Mouse (Mus musculus) adrenal gland, postnatal 36 days (tissue): ENCODE measurements around the gene Rev1. TPM values are rescaled to one million over a fixed set of nuclear protein-coding genes. Genes with fewer than 3 reads are reported as not detected.
A peak's percentile ranks its signal among the peaks of the same experiment; 100 is the strongest.
"Not testable (repeated sequence)": the region's sequence is repeated elsewhere in the genome, so short reads cannot be mapped to it uniquely, and the experiment has no call there.

Source experiments
- DNase-seq, 2 experiments: peaks; one replicate each; pipeline ENCODE4 v3.0.0; 2021; ENCODE audit warnings: mixed read lengths in 1 of 2
- total RNA-seq, 2 experiments: library from RNA; stranded (reverse); gene quantifications; 2 replicates each; pipeline ENCODE4 v1.2.3; 2021

The Rev1 gene
- total RNA-seq, 2 experiments from 2014 or later: 22.4 to 23.5 TPM

DNA sequence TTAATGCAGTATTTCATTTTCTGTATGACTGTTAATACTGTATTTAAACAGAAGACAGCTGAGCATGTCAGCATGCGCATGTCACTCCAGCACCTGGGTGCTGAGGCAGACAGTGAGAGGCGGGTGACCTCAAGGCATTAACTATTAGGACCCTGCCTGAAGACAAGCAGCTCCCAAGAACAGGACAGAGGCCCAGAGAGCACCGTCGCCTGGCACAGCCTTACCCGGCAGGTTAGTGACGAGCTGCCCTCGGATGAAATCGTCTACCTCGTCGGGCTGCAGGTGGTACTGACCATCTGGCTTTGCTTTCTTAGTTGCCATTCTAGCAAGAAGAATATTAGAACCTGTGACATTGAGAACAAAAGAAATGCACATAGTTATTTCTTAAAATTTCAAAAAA lies 62.3 kb downstream of the Rev1 start:
- DNase-seq: no peak

DNA sequence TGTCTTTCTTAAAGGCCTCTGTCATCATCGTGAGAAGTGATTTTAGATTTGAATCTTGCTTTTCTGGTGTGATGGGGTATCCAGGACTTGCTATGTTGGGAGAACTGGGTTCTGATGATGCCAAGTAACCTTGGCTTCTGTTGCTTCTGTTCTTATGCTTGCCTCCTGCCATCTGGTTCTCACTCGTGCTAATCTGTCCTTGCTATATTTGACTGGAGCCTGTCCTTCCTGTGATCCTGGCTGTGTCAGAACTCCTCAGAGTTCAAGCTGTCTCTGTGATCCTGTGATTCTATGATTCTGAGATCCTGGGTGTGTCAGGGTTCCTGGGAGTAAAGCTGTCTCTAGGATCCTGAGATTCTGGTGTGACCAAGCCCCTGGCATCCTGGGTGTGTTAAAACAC lies 67.4 kb downstream of the Rev1 start:
- DNase-seq: not testable (repeated sequence)

GRCm38 (mm10) chr1:38058417-38058816 lies 71.2 kb downstream of the Rev1 start:
- DNase-seq: no peak

- peak in 1 of 2 experiments; percentile 20 for DNase-seq
These were observed 74.4 kb downstream of the Rev1 start for GRCm38 (mm10) chr1:38055176-38055575.

DNA sequence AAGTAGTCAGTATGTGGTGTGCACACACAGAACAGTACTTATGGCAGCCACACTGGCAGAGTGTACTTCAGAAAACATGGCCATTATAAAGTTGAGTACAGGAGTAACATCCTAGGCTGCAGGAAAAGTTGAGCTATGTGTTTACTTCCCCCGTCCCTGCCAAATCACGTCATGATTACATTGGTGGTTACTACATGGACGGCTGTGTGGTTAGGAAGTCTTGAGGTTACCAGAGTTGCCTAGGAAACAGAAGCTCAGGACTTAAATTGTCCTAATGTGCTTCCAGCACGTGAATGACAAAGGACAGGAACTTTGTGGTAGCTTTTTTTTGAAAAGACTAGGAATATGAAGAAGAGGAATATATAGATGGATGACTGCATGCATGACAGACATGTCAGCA lies 80.0 kb downstream of the Rev1 start:
- no peak for DNase-seq

- no peak for DNase-seq
These were observed 81.5 kb downstream of the Rev1 start for GRCm38 (mm10) chr1:38048121-38048520.

DNA sequence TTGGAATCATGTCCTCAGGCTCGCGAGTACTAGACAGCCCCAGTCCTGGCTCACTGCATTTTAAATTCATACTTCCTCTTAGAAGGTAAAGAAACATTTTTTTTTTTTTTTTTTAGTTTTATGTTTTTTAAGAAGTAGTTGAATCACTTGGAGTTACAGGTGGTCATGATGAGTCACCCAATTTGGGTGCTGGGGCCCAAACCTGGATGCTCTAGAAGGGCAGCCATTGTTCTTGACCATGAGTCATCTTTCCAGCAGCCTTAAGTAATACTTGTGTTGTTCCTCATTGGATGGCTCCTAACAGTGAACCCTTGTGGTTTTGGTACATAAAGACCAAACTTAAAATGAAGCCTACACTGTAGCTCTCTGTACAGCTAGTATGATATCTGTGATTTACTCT lies 90.7 kb downstream of the Rev1 start:
- DNase-seq: no peak

- DNase-seq: no peak
These were observed 92.2 kb downstream of the Rev1 start for GRCm38 (mm10) chr1:38037375-38037774.

DNA sequence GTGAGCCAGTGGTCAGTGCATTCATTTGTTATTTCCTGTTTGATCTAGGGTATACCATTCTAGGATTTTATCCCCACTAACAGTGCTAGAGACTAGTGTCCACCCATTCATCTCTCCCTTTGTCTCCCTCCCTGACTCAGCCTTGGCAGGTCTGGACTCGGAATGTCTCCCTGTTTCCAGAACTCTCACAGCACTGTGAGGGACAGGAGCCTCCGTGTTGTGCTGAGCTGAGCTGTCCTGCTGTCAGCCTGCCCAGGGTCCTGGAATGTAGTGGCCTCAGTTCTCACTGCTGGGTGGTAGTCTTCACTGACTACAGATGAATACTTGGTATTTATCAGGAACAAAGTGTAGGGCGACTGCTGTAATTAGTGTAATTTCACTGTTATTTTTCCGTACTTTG lies 94.1 kb downstream of the Rev1 start:
- DNase-seq: no peak

DNA sequence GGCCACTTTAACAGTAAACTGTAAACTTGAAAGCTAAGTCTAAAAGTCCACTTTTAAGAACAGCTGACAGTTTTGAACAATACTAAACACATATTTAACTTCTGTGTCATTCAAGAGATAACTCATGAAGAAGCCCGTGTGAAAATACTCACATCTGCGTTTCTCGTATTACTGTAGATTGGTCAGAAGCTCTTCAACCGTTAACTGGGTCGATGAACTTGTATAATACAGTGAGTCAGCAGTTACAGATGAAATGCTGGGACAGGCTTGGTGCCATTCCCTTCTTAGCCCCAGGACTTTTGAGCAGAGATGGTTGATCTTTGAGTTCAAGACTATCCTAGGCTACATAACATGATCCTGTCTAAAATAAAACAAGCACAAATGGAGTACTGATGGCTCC lies 98.2 kb downstream of the Rev1 start:
- DNase-seq: no peak

DNA sequence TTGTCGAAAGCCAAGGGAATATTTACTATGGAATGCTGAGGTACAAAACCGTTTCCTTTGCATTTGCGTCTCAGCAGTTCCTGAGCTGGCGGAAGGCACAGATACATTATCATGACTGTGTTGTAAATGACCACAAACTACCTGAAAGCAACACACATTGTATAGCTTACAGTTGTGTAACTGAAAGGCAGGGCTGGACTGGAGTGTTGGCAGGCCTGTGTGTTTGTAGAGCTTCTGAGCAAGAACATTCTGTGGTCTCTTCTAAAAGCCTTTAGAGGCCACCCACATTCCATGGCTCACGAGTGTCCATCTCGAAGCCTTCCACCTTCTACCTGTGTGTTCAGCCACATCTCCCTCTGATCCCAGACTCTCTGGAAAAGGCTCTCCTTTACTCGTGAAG lies 102.3 kb downstream of the Rev1 start:
- no peak for DNase-seq

DNA sequence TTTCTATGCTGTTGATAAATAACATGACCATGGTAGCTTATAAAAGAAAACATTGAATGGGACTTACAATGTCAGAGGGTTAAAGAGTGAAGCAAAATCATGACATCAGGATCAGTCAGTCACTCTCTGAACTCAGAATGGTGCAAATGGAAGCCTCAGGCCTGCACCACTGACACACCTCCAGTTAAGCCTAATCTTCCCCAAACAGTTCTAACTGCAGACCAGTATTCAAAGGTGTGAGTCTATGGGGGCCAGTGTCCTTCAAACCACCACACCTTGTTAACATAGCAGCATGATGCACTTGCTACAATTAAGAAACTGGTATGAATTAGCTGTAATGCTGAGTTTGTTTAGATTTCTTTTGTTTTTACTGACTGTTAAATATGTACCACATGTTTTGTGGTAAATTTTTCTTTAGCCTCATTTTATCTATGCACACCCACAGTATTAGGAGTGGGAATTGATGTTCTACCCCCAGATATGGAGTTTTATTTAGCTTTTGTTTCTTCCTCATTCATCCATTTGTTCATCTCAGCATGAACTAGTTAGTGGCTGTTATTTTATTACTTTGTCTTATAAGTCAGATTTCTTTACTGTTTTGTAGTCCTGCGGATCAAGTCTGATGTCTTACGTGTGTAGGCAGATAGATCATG lies 114.9 kb downstream of the Rev1 start:
- DNase-seq: no peak

- DNase-seq: no peak
These were observed 117.1 kb downstream of the Rev1 start for GRCm38 (mm10) chr1:38012509-38012908.

GRCm38 (mm10) chr1:38012104-38012503 lies 117.5 kb downstream of the Rev1 start:
- peak in 1 of 2 experiments; percentile 21 for DNase-seq

DNA sequence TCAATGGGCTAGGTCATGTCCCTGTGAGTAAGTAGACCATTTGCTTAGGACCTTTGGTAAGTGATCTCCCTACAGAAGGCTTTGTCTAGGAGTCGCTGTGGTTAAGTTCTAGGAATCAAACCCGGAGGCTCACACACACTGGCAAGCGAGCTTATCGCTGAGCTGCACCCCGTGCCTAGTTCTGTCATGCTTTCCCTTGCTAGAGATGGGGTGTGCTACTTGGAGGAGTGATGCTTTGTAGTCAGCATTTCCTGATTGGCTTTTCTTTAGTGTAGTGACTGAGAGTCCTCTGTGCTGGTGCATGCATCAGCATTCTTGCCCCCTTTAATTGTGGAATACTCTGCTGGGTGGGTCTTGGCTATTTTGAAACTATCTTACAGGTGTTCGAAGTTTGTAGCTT lies 118.0 kb downstream of the Rev1 start:
- DNase-seq: no peak

- peak; percentile 50 to 59 for DNase-seq
These were observed 122.9 kb downstream of the Rev1 start for GRCm38 (mm10) chr1:38006741-38007140.

DNA sequence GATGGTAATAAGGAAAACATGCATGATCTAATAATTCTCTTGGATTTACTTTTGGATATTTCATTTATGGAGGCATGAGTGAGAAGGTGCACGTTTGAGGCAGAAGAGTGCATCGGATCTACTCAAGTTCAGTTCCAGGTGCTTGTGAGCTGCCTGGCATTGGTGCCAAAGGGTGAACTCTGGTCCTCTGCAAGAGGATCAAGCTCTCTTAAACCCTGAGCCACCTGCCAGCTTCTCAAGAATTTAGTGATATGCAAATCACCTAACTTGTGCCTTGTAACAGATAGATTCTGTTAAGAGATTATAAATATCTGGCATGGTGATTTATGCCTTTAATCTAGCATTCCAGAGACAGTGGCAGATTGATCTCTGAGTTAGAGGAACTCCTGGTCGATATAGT lies 126.6 kb downstream of the Rev1 start:
- DNase-seq: no peak

Other genes with a start within 250 kb of the Rev1 start
- 10 to 100 TPM; 11.2 to 12.8 TPM for gene Mitd1, start 239.4 kb downstream of the Rev1 start, total RNA-seq
- 100 to 1,000 TPM; 211 to 224 TPM for gene Mrpl30, start 239.3 kb downstream of the Rev1 start, total RNA-seq
- gene Lyg2, start 213.3 kb downstream of the Rev1 start, total RNA-seq: not detected
- not detected for gene Lyg1, start 172.0 kb downstream of the Rev1 start, total RNA-seq
- 10 to 100 TPM; 78.2 to 83.3 TPM for gene Txndc9, start 131.9 kb downstream of the Rev1 start, total RNA-seq
- 10 to 100 TPM; 41.6 to 46.9 TPM for gene Eif5b, start 131.8 kb downstream of the Rev1 start, total RNA-seq